Mouse (Mus musculus) forebrain, embryonic 13.5 days (tissue): ENCODE results near the gene Gosr1. TPM values are rescaled to one million over a fixed set of nuclear protein-coding genes. Genes with fewer than 3 reads are reported as not detected.
"Not testable (repeated sequence)": the region's sequence is repeated elsewhere in the genome, so short reads cannot be mapped to it uniquely, and the experiment has no call there.

Source experiments
- ATAC-seq: fragments of 200-750 bp; cut with Nextera tagmentation; 2 replicates; pipeline ENCODE4 v1.8.0; 2017
- H3K27ac ChIP-seq: fragments of 300-500 bp; sonication (generic); 2 replicates; pipeline ENCODE4 v1.5.1; 2015; ENCODE audit warnings: inconsistent platforms, mild to moderate bottlenecking, moderate library complexity
- H3K27me3 ChIP-seq: fragments of 300-500 bp; sonication (generic); 2 replicates; pipeline ENCODE4 v1.6.1; 2015; ENCODE audit warnings: mild to moderate bottlenecking, inconsistent platforms
- H3K36me3 ChIP-seq: fragments of 300-500 bp; sonication (generic); 2 replicates; pipeline ENCODE4 v1.6.1; 2015; ENCODE audit warnings: mild to moderate bottlenecking, inconsistent platforms; ENCODE audit not compliant: poor library complexity, severe bottlenecking
- H3K4me1 ChIP-seq: fragments of 300-500 bp; sonication (generic); 2 replicates; pipeline ENCODE4 v1.6.1; 2015; ENCODE audit warnings: inconsistent platforms
- H3K4me2 ChIP-seq: fragments of 300-500 bp; sonication (generic); 2 replicates; pipeline ENCODE4 v1.6.1; 2015; ENCODE audit warnings: inconsistent platforms, mild to moderate bottlenecking, moderate library complexity
- H3K4me3 ChIP-seq: fragments of 300-500 bp; sonication (generic); 2 replicates; pipeline ENCODE4 v1.5.1; 2015; ENCODE audit warnings: mild to moderate bottlenecking, inconsistent platforms
- H3K9ac ChIP-seq: fragments of 300-500 bp; sonication (generic); 2 replicates; pipeline ENCODE4 v1.6.1; 2015; ENCODE audit warnings: mild to moderate bottlenecking, inconsistent platforms
- H3K9me3 ChIP-seq: fragments of 300-500 bp; sonication (generic); replicated peaks from 2 replicates; pipeline ENCODE4 v1.6.1; 2016; ENCODE audit warnings: inconsistent platforms
- WGBS: fragments of 180-500 bp; shearing (Covaris S2); methylation state at CpG from one replicate; pipeline ENCODE4 v1.1.7; 2015; 5-methylcytosine and 5-hydroxymethylcytosine counted together
- polyA plus RNA-seq: library from polyadenylated mRNA; unstranded; fragments of >200 nt; fragmentation: Nextera tagmentation; extraction: Ambion mirVana; gene quantifications from 2 replicates; pipeline ENCODE4 v1.2.1, GENCODE M21; 2015

Gosr1 gene
- polyA plus RNA-seq = 22.8 and 23.9 TPM in 2 replicates

DNA sequence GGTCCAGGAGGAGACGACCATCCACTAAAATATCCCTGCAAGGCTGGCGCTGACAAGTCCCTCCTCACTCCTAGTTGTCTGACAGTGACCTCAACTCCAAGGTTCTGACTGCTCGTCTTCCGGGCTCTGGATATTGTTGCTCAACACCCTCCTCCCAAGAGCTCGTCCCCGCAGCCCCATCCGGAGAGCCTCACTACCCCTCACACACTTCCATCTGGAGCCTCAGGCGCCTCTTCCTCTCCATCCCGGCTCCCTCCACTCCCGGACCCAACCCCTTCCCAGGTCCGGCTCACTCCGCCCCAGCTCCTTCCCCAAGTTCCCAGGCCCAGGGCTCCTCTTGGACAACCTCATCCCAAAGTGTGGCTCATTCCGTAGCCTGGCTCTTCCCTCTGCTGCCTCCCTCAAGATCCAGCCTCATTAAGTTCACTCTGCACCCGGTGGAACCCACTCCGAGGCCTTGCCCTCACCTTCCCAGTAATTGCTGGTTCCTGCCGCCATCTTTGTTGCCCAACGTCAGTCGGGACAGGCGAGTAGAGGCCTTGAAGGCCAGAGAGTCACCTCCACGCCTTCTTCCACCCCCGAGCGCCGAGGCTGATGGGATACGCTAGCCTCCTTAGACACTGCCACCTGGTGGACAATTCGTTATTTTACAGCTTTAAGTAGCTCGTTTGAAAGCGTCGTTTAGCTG is at the start of gene Gosr1:
Gosr1 (minus strand) TSS at position 527 of the 688 bp plus-strand sequence.
- peaks cover 8% of the 10 kb centered on the region for H3K4me1 ChIP-seq
- peaks cover 10% of the 10 kb centered on the region; the same call in 1 of the 2 replicates for H3K27me3 ChIP-seq
- H3K36me3 ChIP-seq = peaks cover 24% of the 10 kb centered on the region
- H3K4me3 ChIP-seq = peak within 1 kb of the TSS; percentile 89
- ATAC-seq = peak; percentile 99
- peak within 1 kb of the TSS; percentile 92 for H3K9ac ChIP-seq
- H3K4me2 ChIP-seq = peak within 1 kb of the TSS; percentile 73
- WGBS = under 1% methylated on average over 28 of the region's 28 CpGs
- H3K27ac ChIP-seq = peak within 1 kb of the TSS; percentile 75
- no peaks in the 10 kb centered on the region for H3K9me3 ChIP-seq

DNA sequence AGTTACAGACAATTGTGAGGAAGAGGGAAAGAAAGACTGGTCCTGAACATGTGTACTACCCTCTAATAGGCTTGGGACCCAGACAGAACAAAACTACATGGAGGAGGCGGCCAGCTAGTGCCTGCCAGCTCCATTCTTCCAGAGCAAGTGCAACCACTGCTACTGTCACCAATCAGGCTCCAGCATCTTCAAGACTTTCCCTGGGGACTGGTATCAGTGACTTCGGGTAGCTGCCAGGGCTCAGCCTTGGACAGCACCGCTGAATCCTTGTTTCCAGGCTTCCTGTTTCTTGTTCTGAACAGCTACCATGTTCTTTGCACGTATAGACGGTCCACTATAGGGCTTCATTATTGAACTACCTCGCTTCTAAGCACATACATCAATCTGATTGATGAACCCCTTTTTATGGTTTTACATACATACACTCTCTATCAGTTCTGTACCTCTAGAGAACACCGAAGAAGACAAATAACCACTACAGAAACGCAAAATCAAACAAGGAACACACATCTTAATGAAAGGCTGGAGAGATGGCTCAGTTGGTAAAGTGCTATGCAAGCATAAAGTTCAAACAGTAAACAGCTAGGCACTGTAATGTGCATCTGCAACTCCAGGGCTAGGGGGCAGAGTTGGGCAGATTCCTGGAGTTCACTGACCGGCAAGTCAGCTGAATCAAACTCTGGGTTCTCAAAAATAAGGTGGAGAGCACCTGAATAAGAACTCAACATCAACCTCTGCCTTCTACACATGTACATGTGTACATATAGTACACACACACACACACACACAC is 47.5 kb upstream of the Gosr1 start:
- Histone ChIP-seq H3K9ac (no peak overlapping the region), H3K9me3 (no peaks in the 10 kb centered on the region), H3K27me3 (no peaks in the 10 kb centered on the region), H3K4me1 (no peaks in the 10 kb centered on the region), H3K27ac (no peak overlapping the region), H3K4me2 (no peak overlapping the region), H3K4me3 (no peak overlapping the region), H3K36me3 (peaks cover 33% of the 10 kb centered on the region)
- ATAC-seq = no peak
- 94% methylated on average over 9 of the region's 9 CpGs for WGBS

- Histone ChIP-seq H3K4me1 (no peaks in the 10 kb centered on the region), H3K9ac (no peak overlapping the region), H3K36me3 (peaks cover 44% of the 10 kb centered on the region), H3K9me3 (no peaks in the 10 kb centered on the region), H3K4me3 (no peak overlapping the region), H3K27ac (no peak overlapping the region), H3K4me2 (no peak overlapping the region), H3K27me3 (no peaks in the 10 kb centered on the region)
- WGBS = 64% methylated on average over 3 of the region's 3 CpGs
- ATAC-seq = no peak
Measured at GRCm38 (mm10) chr11:76809450-76809849, 46.1 kb upstream of the Gosr1 start.

DNA sequence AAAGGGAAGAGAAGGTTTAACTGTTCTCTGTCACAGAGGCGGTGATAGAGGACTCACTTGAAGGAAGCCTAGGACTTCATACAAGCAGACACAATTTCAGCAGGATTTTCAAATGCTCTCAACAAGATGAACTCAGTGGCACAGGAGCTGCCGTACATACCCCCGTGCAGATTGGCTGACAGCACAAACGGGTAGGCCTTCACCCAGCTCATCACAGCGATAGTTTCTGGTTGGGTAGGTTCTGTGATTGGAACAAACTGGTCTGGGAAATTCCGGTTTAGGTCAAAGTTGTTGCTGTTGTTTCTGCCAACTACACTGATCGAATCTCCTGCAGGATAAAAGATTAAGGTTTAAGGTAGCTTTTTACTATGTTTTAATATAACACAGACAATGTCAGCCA is 45.2 kb upstream of the Gosr1 start:
- no peak overlapping the region for H3K4me3 ChIP-seq
- no peak overlapping the region for H3K9ac ChIP-seq
- no peak overlapping the region for H3K4me2 ChIP-seq
- no peaks in the 10 kb centered on the region for H3K9me3 ChIP-seq
- WGBS = 91% methylated on average over 7 of the region's 7 CpGs
- H3K27ac ChIP-seq = no peak overlapping the region
- H3K27me3 ChIP-seq = no peaks in the 10 kb centered on the region
- peaks cover 49% of the 10 kb centered on the region for H3K36me3 ChIP-seq
- no peaks in the 10 kb centered on the region for H3K4me1 ChIP-seq
- no peak for ATAC-seq

DNA sequence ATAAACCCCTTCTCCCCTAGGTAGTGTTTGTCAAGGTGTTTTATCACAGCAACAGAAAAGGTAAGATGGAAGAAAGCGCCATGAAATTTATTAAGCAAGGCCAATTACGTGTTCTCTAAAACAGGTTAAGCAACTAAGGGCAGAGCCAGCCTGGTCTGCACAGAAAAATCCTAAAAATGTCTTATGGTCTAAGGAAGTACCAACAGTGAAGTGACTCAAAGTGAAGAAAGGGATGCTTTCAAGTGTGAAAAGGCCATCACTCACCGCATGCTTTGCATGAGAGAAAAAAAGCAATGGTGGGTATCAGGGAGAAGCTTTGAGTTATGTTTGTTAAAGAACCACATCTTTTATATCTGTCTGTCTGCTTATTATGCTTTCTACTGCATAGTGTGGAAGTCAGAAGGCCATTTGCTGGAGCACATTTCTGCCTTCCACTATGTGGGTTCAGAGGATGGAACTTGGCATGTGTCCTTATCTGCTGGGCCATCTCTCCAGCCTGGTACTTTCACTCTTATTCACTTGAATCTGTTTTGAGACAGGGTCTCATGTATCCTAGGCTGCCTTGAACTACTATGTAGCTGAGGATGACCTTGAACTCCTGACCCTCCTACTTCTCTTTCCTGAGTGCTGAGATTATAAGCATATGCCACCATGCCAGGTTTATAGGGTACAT is 43.8 kb upstream of the Gosr1 start:
- Histone ChIP-seq H3K9ac (no peak overlapping the region), H3K4me2 (no peak overlapping the region), H3K4me3 (no peak overlapping the region), H3K36me3 (peaks cover 52% of the 10 kb centered on the region), H3K9me3 (no peaks in the 10 kb centered on the region), H3K27ac (no peak overlapping the region), H3K27me3 (no peaks in the 10 kb centered on the region), H3K4me1 (no peaks in the 10 kb centered on the region)
- 92% methylated on average over 3 of the region's 3 CpGs for WGBS
- ATAC-seq = no peak

DNA sequence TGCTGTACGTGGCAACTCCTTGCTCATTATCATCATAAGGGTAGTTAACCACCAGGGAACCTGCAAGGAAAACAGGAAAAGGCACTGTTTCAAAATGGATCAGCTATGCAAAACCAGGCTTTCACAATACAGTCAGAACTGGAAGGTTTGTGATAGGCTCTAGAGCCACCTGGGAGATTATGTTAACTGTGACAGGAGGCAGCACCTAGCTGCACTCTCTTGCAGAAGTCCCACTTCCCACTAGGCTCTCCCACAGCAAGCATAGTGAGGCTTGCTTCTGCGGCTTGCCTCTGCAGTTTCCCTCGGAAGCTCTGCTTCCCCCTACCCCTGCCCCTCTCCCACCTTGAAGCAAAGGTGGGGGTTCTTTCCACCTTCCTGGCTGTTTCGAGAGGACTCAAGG is 42.6 kb upstream of the Gosr1 start:
- no peak overlapping the region for H3K9ac ChIP-seq
- H3K9me3 ChIP-seq = no peaks in the 10 kb centered on the region
- 77% methylated on average over 4 of the region's 4 CpGs for WGBS
- H3K4me3 ChIP-seq = no peak overlapping the region
- no peak overlapping the region for H3K4me2 ChIP-seq
- no peak for ATAC-seq
- no peak overlapping the region for H3K27ac ChIP-seq
- no peaks in the 10 kb centered on the region for H3K27me3 ChIP-seq
- no peaks in the 10 kb centered on the region for H3K4me1 ChIP-seq
- peaks cover 57% of the 10 kb centered on the region for H3K36me3 ChIP-seq

GRCm38 (mm10) chr11:76805072-76805471 is 41.7 kb upstream of the Gosr1 start:
- H3K4me3 ChIP-seq, H3K4me2 ChIP-seq, H3K9me3 ChIP-seq, H3K4me1 ChIP-seq, H3K27ac ChIP-seq, H3K27me3 ChIP-seq, ATAC-seq, H3K9ac ChIP-seq: not testable (repeated sequence)
- WGBS = 94% methylated on average over 4 of the region's 4 CpGs
- H3K36me3 ChIP-seq = peaks cover 57% of the 10 kb centered on the region

- H3K27me3 ChIP-seq = no peaks in the 10 kb centered on the region
- no peaks in the 10 kb centered on the region for H3K9me3 ChIP-seq
- 90% methylated on average over 3 of the region's 3 CpGs for WGBS
- H3K4me2 ChIP-seq = no peak overlapping the region
- H3K27ac ChIP-seq = no peak overlapping the region
- H3K4me3 ChIP-seq = no peak overlapping the region
- ATAC-seq = no peak
- H3K36me3 ChIP-seq = peaks cover 59% of the 10 kb centered on the region
- no peaks in the 10 kb centered on the region for H3K4me1 ChIP-seq
- no peak overlapping the region for H3K9ac ChIP-seq
Measured at GRCm38 (mm10) chr11:76803266-76803665, 39.9 kb upstream of the Gosr1 start.

DNA sequence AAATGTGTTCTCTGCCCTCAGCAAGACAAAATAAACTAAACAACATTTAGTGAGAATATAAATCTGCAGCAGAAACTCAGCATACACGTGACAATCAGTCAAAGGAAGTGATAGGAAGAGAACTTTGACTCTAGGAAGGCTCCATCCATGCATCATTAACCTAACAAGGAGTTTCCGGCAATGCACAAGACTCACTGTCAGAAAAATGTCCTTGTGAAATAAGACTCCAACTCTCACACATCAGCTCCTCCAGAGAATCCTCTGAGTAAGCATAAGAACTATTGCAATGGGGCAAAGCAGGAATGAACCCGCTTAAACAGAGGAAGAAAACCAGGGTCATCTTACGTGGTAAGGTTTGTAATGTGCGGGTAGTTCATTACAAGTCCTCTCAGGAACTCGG is 33.9 kb upstream of the Gosr1 start:
- 0 out of 2 replicates have a peak, but pooled peaks cover 3% of the 10 kb centered on the region for H3K4me1 ChIP-seq
- no peak overlapping the region for H3K27ac ChIP-seq
- no peak for ATAC-seq
- H3K4me2 ChIP-seq = no peak overlapping the region
- 92% methylated on average over 6 of the region's 6 CpGs for WGBS
- no peaks in the 10 kb centered on the region for H3K9me3 ChIP-seq
- no peaks in the 10 kb centered on the region for H3K27me3 ChIP-seq
- H3K4me3 ChIP-seq = no peak overlapping the region
- H3K36me3 ChIP-seq = peaks cover 37% of the 10 kb centered on the region
- no peak overlapping the region for H3K9ac ChIP-seq

DNA sequence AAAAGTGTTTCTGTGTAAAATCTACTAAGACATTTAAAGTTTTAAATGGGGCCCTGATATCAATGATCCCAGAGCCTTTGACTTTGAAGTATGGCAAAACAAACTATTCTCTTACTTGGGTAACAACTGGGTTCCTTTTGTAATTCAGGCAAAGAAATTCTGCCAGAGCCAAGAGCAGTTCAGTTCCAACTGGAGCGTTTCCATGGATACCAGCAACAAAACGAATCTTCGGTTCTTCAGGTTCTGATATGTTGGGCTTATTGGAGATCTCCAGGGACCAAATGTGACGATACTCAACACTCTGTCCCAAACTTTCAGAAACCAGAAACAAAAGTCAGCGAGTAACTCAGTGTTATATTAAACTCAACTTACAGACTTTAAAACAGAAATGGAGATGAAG is 31.9 kb upstream of the Gosr1 start:
- 88% methylated on average over 5 of the region's 5 CpGs for WGBS
- Histone ChIP-seq H3K36me3 (peaks cover 40% of the 10 kb centered on the region), H3K27ac (no peak overlapping the region), H3K4me2 (no peak overlapping the region), H3K9me3 (no peaks in the 10 kb centered on the region), H3K4me3 (no peak overlapping the region), H3K9ac (no peak overlapping the region), H3K4me1 (0 out of 2 replicates have a peak, but pooled peaks cover 3% of the 10 kb centered on the region), H3K27me3 (no peaks in the 10 kb centered on the region)
- ATAC-seq = no peak

DNA sequence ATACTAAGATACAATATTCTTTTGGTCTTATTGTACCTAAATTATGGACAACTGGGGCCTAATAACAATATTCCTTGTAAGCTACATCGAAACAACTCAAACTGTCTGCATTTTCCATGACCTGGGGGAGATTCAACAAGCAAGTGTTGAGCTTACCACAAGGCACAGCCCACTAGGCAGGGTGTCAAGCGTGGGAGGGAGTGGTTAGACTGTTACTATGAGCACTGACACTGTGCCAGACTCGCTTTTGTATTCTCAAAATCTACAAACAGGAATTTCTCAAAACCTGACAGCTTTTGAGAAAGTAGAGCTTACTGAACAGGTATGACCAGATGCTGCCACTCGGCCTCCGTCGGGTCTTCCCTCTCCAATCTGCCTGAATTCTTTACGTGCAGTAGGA is 28.0 kb upstream of the Gosr1 start:
- Histone ChIP-seq H3K27me3 (no peaks in the 10 kb centered on the region), H3K36me3 (peaks cover 24% of the 10 kb centered on the region), H3K4me3 (no peak overlapping the region), H3K9ac (no peak overlapping the region), H3K4me2 (no peak overlapping the region), H3K9me3 (no peaks in the 10 kb centered on the region), H3K27ac (no peak overlapping the region), H3K4me1 (0 out of 2 replicates have a peak, but pooled peaks cover 3% of the 10 kb centered on the region)
- no peak for ATAC-seq
- WGBS = 94% methylated on average over 7 of the region's 7 CpGs

DNA sequence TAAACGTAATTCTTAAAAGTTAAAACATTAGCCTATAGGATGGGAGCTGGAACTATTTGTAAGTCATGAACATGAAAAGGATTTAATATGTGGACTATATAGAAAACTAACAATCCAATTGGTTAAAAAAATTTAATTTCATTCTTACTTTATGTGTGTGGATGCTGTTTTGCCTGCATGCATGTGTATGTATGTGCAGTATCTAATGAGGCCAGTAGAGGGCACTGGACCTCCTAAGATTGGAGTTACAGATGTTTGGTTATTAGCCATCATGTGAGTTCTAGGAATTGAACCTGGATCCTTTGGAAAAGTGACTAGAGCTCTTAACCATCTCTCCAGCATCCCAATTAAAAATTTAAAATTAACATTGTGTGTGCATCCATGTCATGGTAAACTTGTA is 25.9 kb upstream of the Gosr1 start:
- Histone ChIP-seq H3K9ac (no peak overlapping the region), H3K9me3 (no peaks in the 10 kb centered on the region), H3K27ac (no peak overlapping the region), H3K4me1 (0 out of 2 replicates have a peak, but pooled peaks cover 3% of the 10 kb centered on the region), H3K4me3 (no peak overlapping the region), H3K4me2 (no peak overlapping the region), H3K27me3 (no peaks in the 10 kb centered on the region), H3K36me3 (peaks cover 35% of the 10 kb centered on the region)
- ATAC-seq = no peak
- WGBS = 89% methylated on average over 1 of the region's 1 CpGs
